Mouse (Mus musculus) spleen, postnatal 36 days (tissue): ENCODE data around the gene Bcorl1.
A peak's percentile ranks its signal among the peaks of the same experiment; 100 is the strongest.

Experiments
- DNase-seq, 2 experiments: peaks; one replicate each; pipeline ENCODE4 v3.0.0; 2022; ENCODE audit warnings: low spot score in 2 of 2, mixed read lengths in 1 of 2

The Bcorl1 gene

GRCm38 (mm10) chrX:48341141-48341540 is at the start of gene Bcorl1:
Bcorl1 (plus strand) TSS chrX:48341358.
- peak; percentile 32 to 48 for DNase-seq

- no peak for DNase-seq
These were observed 49.7 kb upstream of the Bcorl1 start for GRCm38 (mm10) chrX:48291413-48291812.

GRCm38 (mm10) chrX:48305356-48305755 is 35.8 kb upstream of the Bcorl1 start:
- no peak for DNase-seq

GRCm38 (mm10) chrX:48310706-48311517 is 30.2 kb upstream of the Bcorl1 start:
- peak; percentile 17 to 25 for DNase-seq

GRCm38 (mm10) chrX:48311727-48312126 is 29.4 kb upstream of the Bcorl1 start:
- DNase-seq, result no peak

GRCm38 (mm10) chrX:48314530-48315079 is 26.6 kb upstream of the Bcorl1 start:
- peak; percentile 87 to 89 for DNase-seq

GRCm38 (mm10) chrX:48317444-48317843 is 23.7 kb upstream of the Bcorl1 start:
- DNase-seq, result no peak

GRCm38 (mm10) chrX:48318194-48318593 is 23.0 kb upstream of the Bcorl1 start:
- peak; percentile 77 to 78 for DNase-seq

- peak in 1 of 2 experiments; percentile 2 for DNase-seq
These were observed 613 bp upstream of the Bcorl1 start for GRCm38 (mm10) chrX:48340441-48341049.

GRCm38 (mm10) chrX:48341621-48342161 is 533 bp downstream of the Bcorl1 start:
- DNase-seq, result peak; percentile 16 to 34

- DNase-seq, result no peak
These were observed 1.6 kb downstream of the Bcorl1 start for GRCm38 (mm10) chrX:48342731-48343130.

GRCm38 (mm10) chrX:48343461-48343952 is 2.3 kb downstream of the Bcorl1 start:
- DNase-seq, result peak; percentile 88 to 89

- DNase-seq, result peak in 1 of 2 experiments; percentile 1
These were observed 2.9 kb downstream of the Bcorl1 start for GRCm38 (mm10) chrX:48343966-48344642.

GRCm38 (mm10) chrX:48344643-48345384 is 3.7 kb downstream of the Bcorl1 start:
- DNase-seq, result peak in 1 of 2 experiments; percentile 1

GRCm38 (mm10) chrX:48345385-48345932 is 4.3 kb downstream of the Bcorl1 start:
- peak in 1 of 2 experiments; percentile 1 for DNase-seq

- no peak for DNase-seq
These were observed 14.2 kb downstream of the Bcorl1 start for GRCm38 (mm10) chrX:48355346-48355745.

- DNase-seq, result no peak
These were observed 24.8 kb downstream of the Bcorl1 start for GRCm38 (mm10) chrX:48365836-48366577.

GRCm38 (mm10) chrX:48367841-48368240 is 26.7 kb downstream of the Bcorl1 start:
- DNase-seq, result no peak

- DNase-seq, result peak; percentile 21 to 43
These were observed 42.5 kb downstream of the Bcorl1 start for GRCm38 (mm10) chrX:48383643-48384042.

- no peak for DNase-seq
These were observed 44.8 kb downstream of the Bcorl1 start for GRCm38 (mm10) chrX:48385927-48386326.
